Mouse (Mus musculus) CH12.LX (cell line): ENCODE measurements at regions not wholly inside any gene's neighbourhood (a gene's known extent, or its start where the extent isn't known, plus 50 kb on each side); places are given as distances from the start of the nearest gene placed in this dataset.

Experiments used
- CTCF ChIP-seq, 2 experiments: IDR thresholded peaks in 1 of 2; conservative IDR thresholded peaks in 1 of 2; 2 replicates each; pipeline ENCODE4 v1.5.1; 2011 to 2012; ENCODE audit warnings: low read depth in 2 of 2, low read length in 2 of 2, improper control_type of control experiment in 1 of 2, inconsistent platforms in 1 of 2, mild to moderate bottlenecking in 1 of 2, moderate library complexity in 1 of 2
- E2F4 ChIP-seq: IDR thresholded peaks from 2 replicates; pipeline ENCODE4 v1.6.1; 2011; ENCODE audit warnings: low read depth, low read length, improper control_type of control experiment; ENCODE audit not compliant: insufficient replicate concordance
- MAFK ChIP-seq: IDR thresholded peaks from 2 replicates; pipeline ENCODE4 v1.6.1; 2011; ENCODE audit warnings: low read length, improper control_type of control experiment; ENCODE audit not compliant: insufficient replicate concordance
- MAZ ChIP-seq: IDR thresholded peaks from 2 replicates; pipeline ENCODE4 v1.6.1; 2012; ENCODE audit warnings: low read depth, mild to moderate bottlenecking, inconsistent platforms, low read length, improper control_type of control experiment, moderate library complexity
- MXI1 ChIP-seq: IDR thresholded peaks from 2 replicates; pipeline ENCODE4 v1.6.1; 2011; ENCODE audit warnings: mild to moderate bottlenecking, low read depth, low read length, improper control_type of control experiment
- MYC ChIP-seq: IDR thresholded peaks from 2 replicates; pipeline ENCODE4 v1.6.1; 2011; ENCODE audit warnings: low read depth, mild to moderate bottlenecking, improper control_type of control experiment, low read length
- POLR2A ChIP-seq: IDR thresholded peaks from 2 replicates; pipeline ENCODE4 v1.6.1; 2011; ENCODE audit warnings: low read depth, mild to moderate bottlenecking, improper control_type of control experiment, low read length
- POLR2AphosphoS2 ChIP-seq: IDR thresholded peaks from 2 replicates; pipeline ENCODE4 v1.6.1; 2011; ENCODE audit warnings: low read depth, low read length, improper control_type of control experiment
- RAD21 ChIP-seq: IDR thresholded peaks from 2 replicates; pipeline ENCODE4 v1.6.1; 2011; ENCODE audit warnings: low read depth, mild to moderate bottlenecking, low read length, improper control_type of control experiment, moderate library complexity

- no peak for TF ChIP-seq CTCF (conservative IDR thresholded peaks at IDR 0.05 in 1 of 2, IDR thresholded peaks at IDR 0.05 in 1 of 2; ENCODE audit: low read depth in 2 of 2, low read length in 2 of 2)
- no peak for TF ChIP-seq MXI1
- TF ChIP-seq RAD21, result no peak; the same call in 1 of the 2 replicates
- no peak for TF ChIP-seq POLR2A
- TF ChIP-seq MYC, result no peak; the same call in 1 of the 2 replicates
- no peak for TF ChIP-seq E2F4
- no peak for TF ChIP-seq POLR2AphosphoS2
- 0 out of 2 replicates have a peak, but pooled peaks have one; percentile 32 for TF ChIP-seq MAFK
- TF ChIP-seq MAZ, result peak; percentile 76; the same call in 1 of the 2 replicates
Observed at GRCm38 (mm10) chr10:66857330-66857729, 238.6 kb upstream of the Jmjd1c start.
